Mouse (Mus musculus) right cerebral cortex, postnatal 25 days (tissue): ENCODE measurements around the gene Tspan11.

Experiments
- DNase-seq: peaks from one replicate; pipeline ENCODE4 v3.0.0; 2022

Tspan11 gene

GRCm38 (mm10) chr6:127886916-127887315, 473 bp upstream of the Tspan11 start:
- no peak for DNase-seq

GRCm38 (mm10) chr6:127888581-127888980, 1.2 kb downstream of the Tspan11 start:
- no peak for DNase-seq

- DNase-seq = no peak
Measured at GRCm38 (mm10) chr6:127893611-127894010, 6.2 kb downstream of the Tspan11 start.

- no peak for DNase-seq
Measured at GRCm38 (mm10) chr6:127894999-127895398, 7.6 kb downstream of the Tspan11 start.

- DNase-seq = no peak
Measured at GRCm38 (mm10) chr6:127896425-127896824, 9.0 kb downstream of the Tspan11 start.

GRCm38 (mm10) chr6:127897342-127897741, 10.0 kb downstream of the Tspan11 start:
- DNase-seq = no peak

- no peak for DNase-seq
Measured at GRCm38 (mm10) chr6:127900062-127900461, 12.7 kb downstream of the Tspan11 start.

GRCm38 (mm10) chr6:127901261-127901660, 13.9 kb downstream of the Tspan11 start:
- no peak for DNase-seq

GRCm38 (mm10) chr6:127901669-127902068, 14.3 kb downstream of the Tspan11 start:
- DNase-seq = no peak

GRCm38 (mm10) chr6:127902559-127902958, 15.2 kb downstream of the Tspan11 start:
- DNase-seq = peak; percentile 60

- no peak for DNase-seq
Measured at GRCm38 (mm10) chr6:127910638-127911037, 23.2 kb downstream of the Tspan11 start.

GRCm38 (mm10) chr6:127911687-127912086, 24.3 kb downstream of the Tspan11 start:
- no peak for DNase-seq

GRCm38 (mm10) chr6:127912938-127913337, 25.5 kb downstream of the Tspan11 start:
- no peak for DNase-seq

GRCm38 (mm10) chr6:127916993-127917392, 29.6 kb downstream of the Tspan11 start:
- no peak for DNase-seq

GRCm38 (mm10) chr6:127917712-127918111, 30.3 kb downstream of the Tspan11 start:
- DNase-seq = no peak

GRCm38 (mm10) chr6:127919491-127919890, 32.1 kb downstream of the Tspan11 start:
- no peak for DNase-seq

GRCm38 (mm10) chr6:127920652-127921051, 33.3 kb downstream of the Tspan11 start:
- peak; percentile 73 for DNase-seq

- no peak for DNase-seq
Measured at GRCm38 (mm10) chr6:127921996-127922395, 34.6 kb downstream of the Tspan11 start.

- DNase-seq = no peak
Measured at GRCm38 (mm10) chr6:127923296-127923695, 35.9 kb downstream of the Tspan11 start.

GRCm38 (mm10) chr6:127924750-127925149, 37.4 kb downstream of the Tspan11 start:
- DNase-seq = no peak

- peak; percentile 78 for DNase-seq
Measured at GRCm38 (mm10) chr6:127925915-127926314, 38.5 kb downstream of the Tspan11 start.

GRCm38 (mm10) chr6:127928682-127929081, 41.3 kb downstream of the Tspan11 start:
- no peak for DNase-seq

GRCm38 (mm10) chr6:127932697-127933096, 45.3 kb downstream of the Tspan11 start:
- no peak for DNase-seq

- no peak for DNase-seq
Measured at GRCm38 (mm10) chr6:127933841-127934240, 46.5 kb downstream of the Tspan11 start.

- DNase-seq = no peak
Measured at GRCm38 (mm10) chr6:127935105-127935504, 47.7 kb downstream of the Tspan11 start.

- DNase-seq = no peak
Measured at GRCm38 (mm10) chr6:127942421-127942820, 55.0 kb downstream of the Tspan11 start.
